Mouse (Mus musculus): ENCODE measurements at regions not wholly inside any gene's neighbourhood (a gene's known extent, or its start where the extent isn't known, plus 50 kb on each side); places are given as distances from the start of the nearest gene placed in this dataset.

- DNase-seq: peak; percentile 67 to 78
These were observed 111.7 kb downstream of the Cdh26 start for GRCm38 (mm10) chr2:178542032-178542431.

- DNase-seq: no peak
These were observed 114.1 kb downstream of the Cdh26 start for GRCm38 (mm10) chr2:178544411-178544810.

- DNase-seq: no peak
These were observed 115.4 kb downstream of the Cdh26 start for GRCm38 (mm10) chr2:178545601-178546352.

GRCm38 (mm10) chr2:178546353-178546720 lies 116.0 kb downstream of the Cdh26 start:
- DNase-seq: no peak

- peak; percentile 45 to 62 for DNase-seq
These were observed 116.6 kb downstream of the Cdh26 start for GRCm38 (mm10) chr2:178546888-178547287.

- no peak for DNase-seq
These were observed 118.6 kb downstream of the Cdh26 start for GRCm38 (mm10) chr2:178548937-178549336.

- DNase-seq: no peak
These were observed 123.4 kb downstream of the Cdh26 start for GRCm38 (mm10) chr2:178553736-178554135.

- no peak for DNase-seq
These were observed 125.5 kb downstream of the Cdh26 start for GRCm38 (mm10) chr2:178555692-178556340.

- peak; percentile 63 to 80 for DNase-seq
These were observed 127.6 kb downstream of the Cdh26 start for GRCm38 (mm10) chr2:178557934-178558333.

- DNase-seq: no peak
These were observed 133.0 kb downstream of the Cdh26 start for GRCm38 (mm10) chr2:178563287-178563686.

GRCm38 (mm10) chr2:178565368-178565818 lies 135.1 kb downstream of the Cdh26 start:
- DNase-seq: peak in 1 of 2 experiments; percentile 30

GRCm38 (mm10) chr2:178567493-178567892 lies 137.2 kb downstream of the Cdh26 start:
- DNase-seq: no peak

GRCm38 (mm10) chr2:178572301-178572700 lies 142.0 kb downstream of the Cdh26 start:
- DNase-seq: no peak

GRCm38 (mm10) chr2:178574859-178575258 lies 144.5 kb downstream of the Cdh26 start:
- DNase-seq: peak; percentile 53 to 65

- no peak for DNase-seq
These were observed 145.1 kb downstream of the Cdh26 start for GRCm38 (mm10) chr2:178575403-178575802.

- no peak for DNase-seq
These were observed 145.7 kb downstream of the Cdh26 start for GRCm38 (mm10) chr2:178576067-178576466.

- no peak for DNase-seq
These were observed 149.2 kb downstream of the Cdh26 start for GRCm38 (mm10) chr2:178579571-178579970.

- no peak for DNase-seq
These were observed 151.0 kb downstream of the Cdh26 start for GRCm38 (mm10) chr2:178581306-178581705.

- DNase-seq: no peak
These were observed 154.7 kb downstream of the Cdh26 start for GRCm38 (mm10) chr2:178584970-178585566.

GRCm38 (mm10) chr2:178587134-178587636 lies 156.9 kb downstream of the Cdh26 start:
- DNase-seq: no peak

- DNase-seq: no peak
These were observed 163.4 kb downstream of the Cdh26 start for GRCm38 (mm10) chr2:178593743-178594142.

- DNase-seq: no peak
These were observed 163.8 kb downstream of the Cdh26 start for GRCm38 (mm10) chr2:178594177-178594576.

- no peak for DNase-seq
These were observed 166.2 kb downstream of the Cdh26 start for GRCm38 (mm10) chr2:178596312-178597083.
